Mouse (Mus musculus) embryonic fibroblast, embryonic 13.5 days (primary cell): ENCODE measurements at regions not wholly inside any gene's neighbourhood (a gene's known extent, or its start where the extent isn't known, plus 50 kb on each side); places are given as distances from the start of the nearest gene placed in this dataset.

Experiments
- H3K27ac ChIP-seq: 2 replicates; pipeline ENCODE4 v1.5.1; 2012; ENCODE audit warnings: low read length, control low read depth, inconsistent platforms; ENCODE audit not compliant: insufficient read depth
- H3K4me1 ChIP-seq: 2 replicates; pipeline ENCODE4 v1.6.1; 2011; ENCODE audit warnings: low read length; ENCODE audit not compliant: control insufficient read depth, insufficient read depth
- H3K4me3 ChIP-seq: 2 replicates; pipeline ENCODE4 v1.5.1; 2011; ENCODE audit warnings: mild to moderate bottlenecking, control low read depth, low read length; ENCODE audit not compliant: insufficient read depth
- CTCF ChIP-seq: IDR thresholded peaks from 2 replicates; pipeline ENCODE4 v1.5.1; 2011; ENCODE audit warnings: mild to moderate bottlenecking, control low read depth, low read length, moderate library complexity, borderline replicate concordance; ENCODE audit not compliant: insufficient read depth
- POLR2A ChIP-seq: IDR thresholded peaks from 2 replicates; pipeline ENCODE4 v1.6.1; 2011; ENCODE audit warnings: low read depth, mild to moderate bottlenecking, control low read depth, low read length, moderate library complexity

GRCm38 (mm10) chr12:39301351-39302212, 522.4 kb downstream of the Etv1 start:
- H3K4me1 ChIP-seq, result no peaks in the 10 kb centered on the region
- no peak overlapping the region for H3K4me3 ChIP-seq
- TF ChIP-seq POLR2A (no peak), CTCF (no peak)
- no peak overlapping the region for H3K27ac ChIP-seq

GRCm38 (mm10) chr12:39302213-39302591, 523.0 kb downstream of the Etv1 start:
- H3K27ac ChIP-seq, result no peak overlapping the region
- no peak for TF ChIP-seq CTCF
- TF ChIP-seq POLR2A, result no peak
- no peak overlapping the region for H3K4me3 ChIP-seq
- no peaks in the 10 kb centered on the region for H3K4me1 ChIP-seq

DNA sequence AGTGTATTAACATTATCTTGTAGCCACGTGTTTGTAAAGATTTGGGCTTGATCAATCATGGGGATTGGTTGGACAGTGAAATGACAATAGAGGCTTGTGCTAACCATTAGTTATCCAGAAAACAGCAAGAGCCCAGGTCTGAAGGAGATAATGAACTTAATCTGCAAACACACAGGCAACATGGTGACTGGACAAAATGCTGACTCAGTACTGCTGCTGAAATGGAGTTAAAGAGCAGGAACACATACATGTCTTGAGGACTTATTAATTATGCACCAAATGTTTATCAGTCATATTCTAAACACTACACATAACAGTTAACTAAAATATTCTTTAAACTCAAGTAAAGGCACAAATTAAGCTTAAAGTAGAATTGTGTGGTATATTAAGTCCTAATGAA, 528.6 kb downstream of the Etv1 start:
- no peak for TF ChIP-seq CTCF
- TF ChIP-seq POLR2A, result no peak
- Histone ChIP-seq H3K4me1 (no peaks in the 10 kb centered on the region), H3K4me3 (no peak overlapping the region), H3K27ac (no peak overlapping the region)

GRCm38 (mm10) chr12:39309905-39310304, 530.7 kb downstream of the Etv1 start:
- Histone ChIP-seq H3K4me3 (no peak overlapping the region), H3K27ac (no peak overlapping the region), H3K4me1 (no peaks in the 10 kb centered on the region)
- TF ChIP-seq POLR2A (no peak), CTCF (no peak)

DNA sequence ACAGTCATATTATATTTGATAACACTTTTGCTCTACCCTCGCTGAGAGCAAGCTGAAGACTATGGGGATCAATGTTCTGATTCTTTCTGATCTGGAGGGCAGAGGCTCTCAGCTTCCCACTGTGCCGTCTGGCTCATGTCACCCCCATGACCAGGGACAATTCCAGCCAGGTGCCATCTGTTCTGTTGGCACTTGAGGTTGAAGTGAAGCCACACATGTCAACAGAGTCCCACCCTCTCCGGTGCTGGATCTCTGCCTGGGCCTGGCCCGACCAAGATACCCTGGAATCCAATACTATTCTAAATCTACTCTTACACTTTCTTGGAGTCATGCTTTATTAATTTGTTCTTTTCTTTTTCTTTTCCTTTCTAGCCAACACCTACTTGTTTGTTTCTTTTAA, 538.0 kb downstream of the Etv1 start:
- TF ChIP-seq CTCF (no peak), POLR2A (no peak)
- Histone ChIP-seq H3K27ac (no peak overlapping the region), H3K4me3 (no peak overlapping the region), H3K4me1 (no peaks in the 10 kb centered on the region)

DNA sequence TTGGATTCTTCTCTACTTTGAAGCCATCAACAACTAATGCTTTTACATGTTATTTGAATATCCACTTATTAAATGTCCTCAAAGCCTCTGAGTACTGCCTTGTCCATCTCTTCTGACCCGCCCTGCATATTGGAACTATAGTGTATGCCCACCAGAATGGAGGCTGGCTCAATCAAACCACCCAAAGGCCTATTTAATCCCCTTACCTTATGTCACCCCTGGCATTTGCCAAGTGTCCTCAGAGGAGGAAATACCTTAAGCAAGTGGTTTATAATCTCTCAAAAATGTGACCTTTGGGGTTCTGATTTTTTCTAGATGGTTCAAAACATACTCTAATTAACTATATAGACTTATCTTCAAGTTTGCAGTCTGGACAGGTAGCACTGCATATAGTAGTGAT, 542.3 kb downstream of the Etv1 start:
- no peak for TF ChIP-seq POLR2A
- TF ChIP-seq CTCF, result no peak
- Histone ChIP-seq H3K4me1 (no peaks in the 10 kb centered on the region), H3K27ac (no peak overlapping the region), H3K4me3 (no peak overlapping the region)

- Histone ChIP-seq H3K4me1 (no peaks in the 10 kb centered on the region), H3K27ac (no peak overlapping the region), H3K4me3 (no peak overlapping the region)
- no peak for TF ChIP-seq POLR2A
- TF ChIP-seq CTCF, result no peak
Measured at GRCm38 (mm10) chr12:39326157-39326556, 547.0 kb downstream of the Etv1 start.

DNA sequence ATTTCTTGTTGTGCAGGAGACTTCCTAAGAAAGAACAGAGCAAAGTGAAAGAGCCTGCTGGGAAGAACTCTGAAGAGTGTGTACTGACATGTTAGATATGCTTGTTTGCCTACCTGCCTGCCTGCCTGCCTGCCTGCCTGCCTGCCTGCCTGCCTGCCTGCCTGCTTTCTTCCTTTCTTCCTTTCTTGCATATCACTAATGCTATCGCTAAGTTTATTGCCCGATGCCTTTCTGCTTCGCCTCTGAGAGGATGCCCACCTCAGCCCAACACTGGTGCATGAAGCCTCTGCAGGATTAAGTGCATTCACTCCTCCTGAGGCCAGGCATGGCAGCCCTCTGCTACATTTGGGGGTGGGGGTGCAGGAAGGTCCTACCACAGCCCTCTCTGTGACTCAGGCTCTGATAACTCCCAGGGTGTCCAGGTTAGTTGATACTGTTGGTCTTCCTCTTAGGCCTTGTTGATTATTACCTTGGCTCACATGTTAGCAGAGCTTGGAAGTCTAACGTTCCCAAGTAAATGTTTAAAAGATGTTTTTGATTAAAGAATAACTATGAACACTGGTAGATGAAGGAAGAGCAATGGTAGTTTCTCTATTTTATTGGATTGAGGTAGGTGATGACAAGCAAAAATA, 547.6 kb downstream of the Etv1 start:
- Histone ChIP-seq H3K4me3 (no peak overlapping the region), H3K4me1 (no peaks in the 10 kb centered on the region), H3K27ac (no peak overlapping the region)
- TF ChIP-seq POLR2A, result no peak
- no peak for TF ChIP-seq CTCF

DNA sequence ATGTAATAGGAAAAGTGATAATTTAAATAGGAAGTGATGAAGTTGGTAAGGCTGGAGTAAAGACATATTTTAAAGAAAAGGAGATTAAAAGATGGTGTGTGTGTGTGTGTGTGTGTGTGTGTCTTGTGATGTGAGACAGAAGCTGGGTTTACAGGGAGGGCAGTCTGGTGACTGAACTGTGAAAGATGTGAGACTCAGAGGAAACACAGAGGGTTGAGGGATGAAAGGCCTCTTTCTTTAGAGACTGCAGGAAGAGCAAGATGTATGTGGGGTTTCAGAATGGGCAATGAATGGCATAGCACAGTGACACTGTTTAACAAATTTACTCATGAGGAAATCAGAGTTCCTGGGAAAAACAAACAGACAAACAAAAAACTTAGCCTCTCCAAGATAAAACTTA, 549.2 kb downstream of the Etv1 start:
- H3K27ac ChIP-seq, result no peak overlapping the region
- no peaks in the 10 kb centered on the region for H3K4me1 ChIP-seq

GRCm38 (mm10) chr12:39339101-39339538, 559.9 kb downstream of the Etv1 start:
- Histone ChIP-seq H3K27ac (no peak overlapping the region), H3K4me1 (no peaks in the 10 kb centered on the region), H3K4me3 (no peak overlapping the region)
- TF ChIP-seq POLR2A, result no peak
- TF ChIP-seq CTCF, result no peak

More for the DNA sequence above, 549.2 kb downstream of the Etv1 start:
- TF ChIP-seq POLR2A (no peak), CTCF (no peak)
- no peak overlapping the region for H3K4me3 ChIP-seq
